Mouse (Mus musculus) thymus, postnatal 0 days (tissue): Measurements from ENCODE around the gene Idh1. TPM values are rescaled to one million over a fixed set of nuclear protein-coding genes. Genes with fewer than 3 reads are reported as not detected.

Experiments
- DNase-seq: peaks from one replicate; pipeline ENCODE4 v3.0.0-alpha.2; 2015; ENCODE audit warnings: low spot score
- polyA plus RNA-seq: library from polyadenylated mRNA; unstranded; fragments of >200 nt; fragmentation: Nextera tagmentation; extraction: Ambion mirVana; gene quantifications from 2 replicates; pipeline ENCODE4 v1.2.1, GENCODE M21; 2015

Gene Idh1
- polyA plus RNA-seq, 1 experiment from 2014 or later: 55.7 TPM

DNA sequence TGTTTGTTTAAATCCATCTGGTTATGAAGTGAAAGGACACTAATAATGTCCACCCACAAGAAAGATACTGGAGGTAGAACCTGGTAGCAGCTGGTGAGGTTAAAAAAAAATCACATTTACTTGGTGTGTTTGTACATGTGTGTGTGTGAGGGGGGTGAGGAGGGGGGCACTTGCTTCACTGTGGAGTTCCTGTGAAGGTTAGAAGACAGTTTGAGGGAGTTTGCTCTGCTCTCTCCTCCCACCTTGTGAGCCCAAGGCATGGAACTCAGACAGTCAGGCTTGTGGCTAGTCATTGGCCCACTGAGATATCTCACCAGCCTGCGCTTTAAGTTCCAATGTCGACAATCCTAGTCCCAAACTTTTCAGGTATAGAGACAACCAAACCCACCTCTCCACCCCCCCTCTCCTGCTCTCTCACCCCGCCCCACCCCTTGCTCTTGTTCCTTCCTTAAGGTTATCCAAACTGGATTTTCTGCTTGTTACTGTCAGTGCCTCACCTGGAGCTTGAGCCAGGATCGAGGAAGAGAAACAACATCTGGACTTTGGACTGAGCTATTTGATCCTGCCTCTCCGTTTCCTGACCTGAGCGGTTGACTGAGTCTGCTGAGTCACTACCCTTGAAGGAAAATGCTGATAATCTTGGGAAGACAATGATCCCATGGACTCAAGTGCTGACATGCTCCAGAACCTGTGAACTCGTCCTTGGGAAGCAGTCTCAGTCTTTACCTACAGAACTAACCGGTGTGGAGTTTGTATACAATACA is 68.0 kb downstream of the Idh1 start:
- DNase-seq: no peak

DNA sequence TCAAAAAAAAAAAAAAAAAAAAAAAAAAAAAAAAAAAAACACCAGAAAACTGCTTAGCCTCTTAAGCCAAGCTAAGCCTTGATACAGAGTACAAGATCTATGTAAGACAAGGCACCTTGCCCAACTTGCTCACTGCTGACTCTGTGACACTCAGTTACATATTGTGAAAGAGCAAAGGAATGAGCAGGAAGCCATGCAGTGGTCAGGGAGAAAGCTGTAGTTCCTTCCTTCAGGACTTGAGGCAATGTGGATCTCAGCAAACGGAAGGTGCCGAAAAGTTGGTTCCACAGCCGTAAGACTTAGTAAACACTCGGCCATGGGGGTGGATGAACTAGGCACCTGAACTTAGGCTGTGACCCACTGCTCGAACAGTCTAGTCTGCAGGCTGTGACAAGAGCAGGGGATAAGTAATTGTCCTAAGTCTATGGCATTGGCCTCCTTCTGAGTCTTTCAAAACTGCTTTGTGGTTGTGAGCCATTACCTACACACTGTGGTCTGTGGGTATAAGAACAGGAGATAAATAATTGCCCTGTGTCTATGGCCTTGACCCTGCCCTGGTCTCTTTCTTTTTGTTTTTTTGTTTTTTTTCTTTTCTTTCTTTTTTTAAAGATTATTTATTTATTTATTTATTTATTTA is 72.6 kb downstream of the Idh1 start:
- DNase-seq: no peak

DNA sequence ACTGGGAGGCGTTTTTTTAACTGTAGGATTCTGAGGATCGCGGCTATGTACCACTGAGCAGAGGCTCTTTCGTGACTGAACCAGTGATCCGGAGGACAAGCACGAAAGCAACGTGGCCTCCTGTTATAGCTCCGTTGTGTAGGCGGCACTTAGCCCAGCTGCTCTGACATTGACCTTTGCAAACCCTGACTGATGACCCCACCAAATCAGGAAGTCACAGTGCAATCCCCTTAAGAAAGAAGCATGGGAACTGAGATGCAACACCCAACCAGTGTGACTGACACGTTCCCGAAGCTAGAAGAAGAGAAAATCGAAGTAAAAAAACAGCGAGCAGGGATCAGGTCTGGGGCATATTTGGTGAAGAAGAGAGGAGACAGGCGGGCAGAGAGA is 73.5 kb downstream of the Idh1 start:
- DNase-seq: no peak

DNA sequence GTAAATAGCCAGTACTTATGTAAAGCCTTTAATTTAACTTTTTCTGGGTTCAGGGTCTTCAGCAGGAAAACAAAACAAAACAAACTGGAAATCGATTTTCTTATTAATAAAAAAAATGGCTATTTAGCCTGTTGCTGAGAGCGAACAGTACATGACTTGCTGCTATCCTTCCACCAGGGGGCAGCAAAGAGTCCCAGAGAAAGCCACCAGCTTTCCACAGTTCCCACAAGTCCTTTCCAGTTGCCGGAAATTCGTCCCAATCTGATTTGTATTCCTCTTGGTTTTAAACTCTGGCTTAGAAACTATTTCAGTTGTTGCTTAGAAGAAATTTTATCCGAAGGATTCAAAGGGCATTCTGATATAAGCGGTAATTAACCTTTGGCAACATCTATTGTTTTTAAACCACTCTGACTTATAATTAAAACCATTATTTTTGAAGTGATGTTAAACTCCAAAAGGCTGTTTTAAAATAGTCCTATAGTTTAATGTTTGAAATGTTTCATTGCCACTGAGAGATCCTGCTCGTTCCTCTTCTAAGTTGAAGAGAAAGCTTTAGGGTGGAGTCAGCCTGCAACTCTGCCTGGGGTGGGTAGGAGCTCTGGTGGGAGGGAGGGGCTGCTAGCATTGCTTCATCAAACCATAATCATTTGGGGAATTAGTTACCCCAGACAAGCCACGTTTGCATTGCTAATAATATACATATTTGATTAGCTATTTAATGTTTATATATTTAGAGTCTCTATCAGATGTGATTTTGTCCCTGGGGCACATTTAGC is 74.1 kb downstream of the Idh1 start:
- peak; percentile 37 for DNase-seq

DNA sequence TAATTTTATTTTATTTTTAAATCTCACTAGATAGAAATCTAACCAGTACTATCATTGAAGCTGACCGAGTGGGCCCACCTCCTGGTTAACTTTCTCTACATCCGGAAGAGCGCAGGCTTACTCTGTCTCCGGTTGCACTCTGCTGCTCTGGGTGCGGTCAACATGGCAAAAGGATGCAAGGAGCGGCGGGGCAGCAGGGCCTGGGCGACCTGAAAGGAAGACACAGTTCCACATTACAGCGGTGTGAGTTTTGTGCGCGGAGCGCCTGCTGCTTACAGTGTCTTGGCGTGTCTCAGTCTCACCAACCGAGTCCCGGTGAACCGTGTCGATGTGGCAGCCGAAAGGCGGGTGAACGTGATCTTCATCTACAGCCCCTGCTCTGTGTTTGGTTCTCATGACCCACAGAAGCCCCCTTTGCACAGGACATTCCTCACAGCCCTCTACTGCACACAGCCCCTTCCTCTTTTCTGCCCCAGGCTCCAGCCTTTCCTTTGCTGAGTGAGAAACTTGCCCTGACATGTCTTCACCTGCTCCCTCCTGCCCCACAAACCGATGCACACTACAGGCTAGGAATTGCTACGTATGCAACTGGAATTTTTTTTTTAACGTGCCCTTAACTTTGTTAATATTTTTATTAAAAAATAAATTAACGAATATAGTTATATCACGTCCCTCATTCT is 76.4 kb downstream of the Idh1 start:
- no peak for DNase-seq

DNA sequence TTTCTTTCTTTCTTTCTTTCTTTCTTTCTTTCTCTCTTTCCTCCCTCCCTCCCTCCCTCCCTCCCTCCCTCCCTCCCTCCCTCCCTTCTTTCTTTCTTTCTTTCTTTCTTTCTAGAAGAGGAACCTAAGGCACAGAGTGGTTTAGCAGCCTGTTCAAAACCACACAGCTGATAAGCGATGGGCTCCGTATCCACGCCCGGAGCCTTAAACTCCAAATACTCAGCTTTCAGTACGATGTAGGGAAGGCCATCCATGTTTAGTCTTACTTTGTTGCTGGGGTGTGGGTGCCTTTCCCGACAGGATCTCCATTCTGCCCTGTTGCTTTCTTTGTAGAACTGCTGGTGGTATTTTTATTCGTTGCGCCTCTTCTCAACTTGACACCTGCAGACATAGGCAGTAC is 77.1 kb downstream of the Idh1 start:
- DNase-seq: no peak

Other genes with a start within 250 kb of the Idh1 start
- 2.9 and 5.2 TPM in 2 replicates for gene Plekhm3, start 229.7 kb downstream of the Idh1 start, polyA plus RNA-seq
- 0.39 and 0.72 TPM in 2 replicates for gene Akr1cl, start 153.7 kb downstream of the Idh1 start, polyA plus RNA-seq
- not detected in 2 replicates for gene Cryge, start 135.4 kb downstream of the Idh1 start, polyA plus RNA-seq
- not detected in 2 replicates for gene Crygd, start 123.0 kb downstream of the Idh1 start, polyA plus RNA-seq
- 0.36 and 0.37 TPM in 2 replicates for gene Crygc, start 112.8 kb downstream of the Idh1 start, polyA plus RNA-seq
- not detected in 2 replicates for gene Crygb, start 104.2 kb downstream of the Idh1 start, polyA plus RNA-seq
- gene Cryga, start 83.1 kb downstream of the Idh1 start, polyA plus RNA-seq: not detected in 2 replicates
- not detected in 2 replicates for gene Gm28845, start 66.9 kb downstream of the Idh1 start, polyA plus RNA-seq
- 2.3 TPM in 2 replicates for gene D630023F18Rik, start 63.3 kb downstream of the Idh1 start, polyA plus RNA-seq
- 9.1 and 12.9 TPM in 2 replicates for gene Pikfyve, start 183 bp upstream of the Idh1 start, polyA plus RNA-seq
- 0.05 TPM in 1 of 2 replicates, not detected in the other for gene Pth2r, start 95.6 kb upstream of the Idh1 start, polyA plus RNA-seq